Mouse (Mus musculus) neural tube, embryonic 11.5 days (tissue): ENCODE data around the gene Proser3. TPM values are rescaled to one million over a fixed set of nuclear protein-coding genes. Genes with fewer than 3 reads are reported as not detected.

Source experiments
- ATAC-seq: fragments of 200-750 bp; cut with Nextera tagmentation; 2 replicates; pipeline ENCODE4 v1.8.0; 2017; ENCODE audit warnings: moderate number of reproducible peaks, mild to moderate bottlenecking, moderate TSS enrichment, moderate library complexity; ENCODE audit not compliant: insufficient read depth, low FRiP score, low TSS enrichment
- DNase-seq: peaks from one replicate; pipeline ENCODE4 v3.0.0-alpha.2; 2015; ENCODE audit warnings: low spot score
- H3K27ac ChIP-seq: fragments of 300-500 bp; sonication (generic); 2 replicates; pipeline ENCODE4 v1.5.1; 2014; ENCODE audit warnings: low read depth, mild to moderate bottlenecking, low read length
- H3K27me3 ChIP-seq: fragments of 300-500 bp; sonication (generic); 2 replicates; pipeline ENCODE4 v1.6.1; 2014; ENCODE audit warnings: mild to moderate bottlenecking, low read length, mixed read lengths; ENCODE audit not compliant: control insufficient read depth, insufficient read depth
- H3K36me3 ChIP-seq: fragments of 300-500 bp; sonication (generic); 2 replicates; pipeline ENCODE4 v1.6.1; 2014; ENCODE audit warnings: mild to moderate bottlenecking, low read length, moderate library complexity, mixed read lengths; ENCODE audit not compliant: control insufficient read depth, insufficient read depth
- H3K4me1 ChIP-seq: fragments of 300-500 bp; sonication (generic); 2 replicates; pipeline ENCODE4 v1.6.1; 2014; ENCODE audit warnings: low read length, mixed read lengths; ENCODE audit not compliant: control insufficient read depth, insufficient read depth
- H3K4me2 ChIP-seq: fragments of 300-500 bp; sonication (generic); 2 replicates; pipeline ENCODE4 v1.6.1; 2014; ENCODE audit warnings: low read depth, mild to moderate bottlenecking, moderate library complexity
- H3K4me3 ChIP-seq: fragments of 300-500 bp; sonication (generic); 2 replicates; pipeline ENCODE4 v1.5.1; 2014; ENCODE audit warnings: low read depth, low read length
- H3K9ac ChIP-seq: fragments of 300-500 bp; sonication (generic); 2 replicates; pipeline ENCODE4 v1.6.1; 2014; ENCODE audit warnings: mild to moderate bottlenecking, low read length
- H3K9me3 ChIP-seq: fragments of 300-500 bp; sonication (generic); 2 replicates; pipeline ENCODE4 v1.6.1; 2016; ENCODE audit warnings: low read length; ENCODE audit not compliant: control insufficient read depth
- WGBS: fragments of 180-500 bp; shearing (Covaris S2); extraction: QIAGEN DNeasy Blood & Tissue Kit; methylation state at CpG from one replicate; pipeline ENCODE4 v1.1.7; 2014; 5-methylcytosine and 5-hydroxymethylcytosine counted together
- polyA plus RNA-seq: library from polyadenylated mRNA; unstranded; fragments of >200 nt; fragmentation: Nextera tagmentation; extraction: Ambion mirVana; gene quantifications from 2 replicates; pipeline ENCODE4 v1.2.1, GENCODE M21; 2014

Gene Proser3
- 8.6 and 12.1 TPM in 2 replicates for polyA plus RNA-seq

- peak; percentile 88 for ATAC-seq
- Histone ChIP-seq H3K36me3 (peaks cover 16% of the 10 kb centered on the region), H3K4me1 (peaks cover 13% of the 10 kb centered on the region), H3K9ac (peak within 1 kb of the TSS; percentile 65), H3K4me3 (peak within 1 kb of the TSS; percentile 45), H3K27me3 (no peaks in the 10 kb centered on the region), H3K27ac (peak within 1 kb of the TSS; percentile 75), H3K9me3 (no peaks in the 10 kb centered on the region), H3K4me2 (peak within 1 kb of the TSS; percentile 93)
- DNase-seq, result peak; percentile 95
- WGBS, result 2% methylated on average over 44 of the region's 44 CpGs
Observed at GRCm38 (mm10) chr7:30552102-30553020, at the start of gene Proser3, which contains the start of gene Hspb6. Gene Proser3, minus strand, starts transcription at chr7:30552299. Gene Hspb6, plus strand, starts transcription at chr7:30552178.

GRCm38 (mm10) chr7:30600651-30601050, 48.6 kb upstream of the Proser3 start:
- no peaks in the 10 kb centered on the region for H3K27me3 ChIP-seq
- no peak overlapping the region for H3K4me2 ChIP-seq
- no peaks in the 10 kb centered on the region for H3K4me1 ChIP-seq
- H3K9ac ChIP-seq, result no peak overlapping the region
- no peak overlapping the region for H3K4me3 ChIP-seq
- 72% methylated on average over 7 of the region's 7 CpGs for WGBS
- no peak overlapping the region for H3K27ac ChIP-seq
- no peaks in the 10 kb centered on the region for H3K36me3 ChIP-seq
- H3K9me3 ChIP-seq, result no peaks in the 10 kb centered on the region
- ATAC-seq, result no peak
- DNase-seq, result no peak

- WGBS, result 1% methylated on average over 16 of the region's 16 CpGs
- Histone ChIP-seq H3K27ac (no peak overlapping the region), H3K9me3 (no peaks in the 10 kb centered on the region), H3K36me3 (no peaks in the 10 kb centered on the region), H3K27me3 (no peaks in the 10 kb centered on the region), H3K4me2 (no peak overlapping the region), H3K4me1 (no peaks in the 10 kb centered on the region), H3K4me3 (no peak overlapping the region), H3K9ac (no peak overlapping the region)
- ATAC-seq (peak; percentile 99), DNase-seq (peak; percentile 88)
Observed at GRCm38 (mm10) chr7:30599933-30600353, 47.8 kb upstream of the Proser3 start.

GRCm38 (mm10) chr7:30598786-30599185, 46.7 kb upstream of the Proser3 start, which contains the start of gene Zbtb32:
Gene Zbtb32, minus strand, starts transcription at chr7:30598909.
- Histone ChIP-seq H3K27ac (no peak within 1 kb of the TSS), H3K4me3 (no peak within 1 kb of the TSS), H3K9ac (no peak within 1 kb of the TSS), H3K4me1 (no peaks in the 10 kb centered on the region), H3K9me3 (no peaks in the 10 kb centered on the region), H3K36me3 (no peaks in the 10 kb centered on the region), H3K27me3 (no peaks in the 10 kb centered on the region), H3K4me2 (no peak within 1 kb of the TSS)
- DNase-seq (no peak), ATAC-seq (no peak)
- 94% methylated on average over 12 of the region's 12 CpGs for WGBS

- Histone ChIP-seq H3K4me1 (no peaks in the 10 kb centered on the region), H3K4me3 (no peak overlapping the region), H3K27me3 (no peaks in the 10 kb centered on the region), H3K9me3 (no peaks in the 10 kb centered on the region), H3K9ac (no peak overlapping the region), H3K4me2 (no peak overlapping the region), H3K27ac (no peak overlapping the region), H3K36me3 (no peaks in the 10 kb centered on the region)
- 88% methylated on average over 5 of the region's 5 CpGs for WGBS
- no peak for ATAC-seq
- no peak for DNase-seq
Observed at GRCm38 (mm10) chr7:30596811-30597210, 44.7 kb upstream of the Proser3 start.

GRCm38 (mm10) chr7:30596093-30596492, 44.0 kb upstream of the Proser3 start:
- Histone ChIP-seq H3K4me2 (no peak overlapping the region), H3K4me1 (no peaks in the 10 kb centered on the region), H3K27ac (no peak overlapping the region), H3K9me3 (no peaks in the 10 kb centered on the region), H3K9ac (no peak overlapping the region), H3K27me3 (no peaks in the 10 kb centered on the region), H3K36me3 (no peaks in the 10 kb centered on the region), H3K4me3 (no peak overlapping the region)
- 84% methylated on average over 5 of the region's 5 CpGs for WGBS
- ATAC-seq (no peak), DNase-seq (no peak)

GRCm38 (mm10) chr7:30594510-30595024, 42.5 kb upstream of the Proser3 start:
- Histone ChIP-seq H3K9me3 (no peaks in the 10 kb centered on the region), H3K4me2 (no peak overlapping the region), H3K36me3 (no peaks in the 10 kb centered on the region), H3K4me1 (peaks cover 3% of the 10 kb centered on the region; the same call in 1 of the 2 replicates), H3K9ac (no peak overlapping the region), H3K4me3 (no peak overlapping the region), H3K27ac (no peak overlapping the region), H3K27me3 (no peaks in the 10 kb centered on the region)
- DNase-seq, result no peak
- no peak for ATAC-seq
- 64% methylated on average over 4 of the region's 4 CpGs for WGBS

GRCm38 (mm10) chr7:30593579-30594509, 41.7 kb upstream of the Proser3 start:
- DNase-seq (no peak), ATAC-seq (no peak)
- WGBS, result 71% methylated on average over 10 of the region's 10 CpGs
- Histone ChIP-seq H3K9ac (no peak overlapping the region), H3K4me1 (peaks cover 3% of the 10 kb centered on the region; the same call in 1 of the 2 replicates), H3K27me3 (no peaks in the 10 kb centered on the region), H3K4me2 (no peak overlapping the region), H3K27ac (no peak overlapping the region), H3K4me3 (no peak overlapping the region), H3K9me3 (no peaks in the 10 kb centered on the region), H3K36me3 (no peaks in the 10 kb centered on the region)
